Mouse (Mus musculus): ENCODE measurements around the gene Noxo1. TPM values are rescaled to one million over a fixed set of nuclear protein-coding genes. Genes with fewer than 3 reads are reported as not detected.

Noxo1 gene
- total and polyA plus RNA-seq, 3 experiments: 0.62 to 2.4 TPM; not detected in 1

DNA sequence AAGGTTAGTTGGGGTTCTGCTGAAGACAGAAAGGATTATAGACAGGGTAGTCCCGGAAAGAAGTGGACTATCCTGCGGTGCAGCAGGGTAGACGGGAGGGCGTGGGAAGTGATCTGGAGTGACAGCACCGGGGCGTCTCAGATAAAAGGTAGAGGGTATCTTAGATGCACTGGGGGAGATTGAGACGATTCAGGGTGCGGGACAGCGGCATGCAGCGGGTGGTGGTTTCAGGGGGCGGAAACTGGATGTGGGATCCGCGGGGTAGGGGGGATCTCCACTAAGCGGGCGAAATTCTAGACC lies 27.8 kb downstream of the Noxo1 start:
- Histone ChIP-seq H3K27me3 (ENCODE audit: control insufficient read depth in 1 of 2, insufficient read depth in 2 of 2, low read length in 2 of 2) (no peaks in the 10 kb centered on the region), H3K36me3 (ENCODE audit: control insufficient read depth in 1 of 2, insufficient read depth in 2 of 2, low read length in 2 of 2) (peaks cover 5 to 10% of the 10 kb centered on the region in 2 experiments; a peak in 2 of 4 replicates), H3K4me3 (ENCODE audit: control insufficient read depth in 1 of 2, insufficient read depth in 1 of 2, low read depth in 2 of 2, low read length in 2 of 2) (peak overlapping the region; percentile 70 to 85), H3K27ac (ENCODE audit: control insufficient read depth, low read depth, low read length) (peak overlapping the region; percentile 74), H3K79me2 (ENCODE audit: control insufficient read depth, insufficient read depth, low read length, poor library complexity) (peaks cover 43% of the 10 kb centered on the region), H3K9ac (ENCODE audit: control insufficient read depth, low read depth, low read length, poor library complexity, severe bottlenecking) (peak overlapping the region; percentile 79), H3K4me1 (ENCODE audit: control insufficient read depth in 1 of 2, insufficient read depth in 2 of 2, low read length in 2 of 2) (peaks cover 0 to 8% of the 10 kb centered on the region in 2 experiments; a peak in 3 of 4 replicates), H3K9me3 (replicated peaks; ENCODE audit: insufficient read depth, low read length) (no peaks in the 10 kb centered on the region)
- no peak for DNase-seq (ENCODE audit: low read depth, low spot score)
- TF ChIP-seq POLR2A (IDR thresholded peaks at IDR 0.05; ENCODE audit: control insufficient read depth in 1 of 2, insufficient read depth in 1 of 2, low read depth in 1 of 2, low read length in 2 of 2, poor library complexity in 1 of 2) (no peak), TAL1 (IDR thresholded peaks at IDR 0.05; ENCODE audit: low read length) (peak; percentile 12; the same call in 1 of the 2 replicates), MXI1 (IDR thresholded peaks at IDR 0.05; ENCODE audit: low read depth, low read length) (no peak), CHD2 (IDR thresholded peaks at IDR 0.05; ENCODE audit: low read length) (no peak), CTCF (IDR thresholded peaks at IDR 0.05 in 2 of 3, conservative IDR thresholded peaks at IDR 0.05 in 1 of 3; ENCODE audit: control insufficient read depth in 1 of 3, insufficient read depth in 1 of 3, low read depth in 2 of 3, low read length in 3 of 3, poor library complexity in 1 of 3, severe bottlenecking in 1 of 3) (no peak), EP300 (IDR thresholded peaks at IDR 0.05; ENCODE audit: low read depth in 1 of 2, low read length in 2 of 2) (peak in 1 of 2 experiments; percentile 28; a peak in 1 of 4 replicates), USF1 (IDR thresholded peaks at IDR 0.05; ENCODE audit: low read depth, low read length) (no peak)

GRCm38 (mm10) chr17:24724184-24724583 lies 28.1 kb downstream of the Noxo1 start, which contains the start of gene Ndufb10:
TSS of gene Ndufb10 (minus strand) at chr17:24724478.
- H3K9ac ChIP-seq (ENCODE audit: control insufficient read depth, low read depth, low read length, poor library complexity, severe bottlenecking): peak within 1 kb of the TSS; percentile 79
- peaks cover 0 to 7% of the 10 kb centered on the region in 2 experiments; a peak in 3 of 4 replicates for H3K4me1 ChIP-seq (ENCODE audit: control insufficient read depth in 1 of 2, insufficient read depth in 2 of 2, low read length in 2 of 2)
- DNase-seq (ENCODE audit: low read depth, low spot score): peak; percentile 95
- peak within 1 kb of the TSS; percentile 74 for H3K27ac ChIP-seq (ENCODE audit: control insufficient read depth, low read depth, low read length)
- H3K36me3 ChIP-seq (ENCODE audit: control insufficient read depth in 1 of 2, insufficient read depth in 2 of 2, low read length in 2 of 2): peaks cover 5 to 10% of the 10 kb centered on the region in 2 experiments; a peak in 2 of 4 replicates
- peaks cover 41% of the 10 kb centered on the region for H3K79me2 ChIP-seq (ENCODE audit: control insufficient read depth, insufficient read depth, low read length, poor library complexity)
- no peaks in the 10 kb centered on the region for H3K27me3 ChIP-seq (ENCODE audit: control insufficient read depth in 1 of 2, insufficient read depth in 2 of 2, low read length in 2 of 2)
- H3K4me3 ChIP-seq (ENCODE audit: control insufficient read depth in 1 of 2, insufficient read depth in 1 of 2, low read depth in 2 of 2, low read length in 2 of 2): peak within 1 kb of the TSS; percentile 70 to 85
- no peaks in the 10 kb centered on the region for H3K9me3 ChIP-seq (replicated peaks; ENCODE audit: insufficient read depth, low read length)
- TF ChIP-seq TBP (IDR thresholded peaks at IDR 0.05; ENCODE audit: low read depth, low read length) (peak; percentile 82), POLR2A (IDR thresholded peaks at IDR 0.05; ENCODE audit: control insufficient read depth in 1 of 2, insufficient read depth in 1 of 2, low read depth in 1 of 2, low read length in 2 of 2, poor library complexity in 1 of 2) (peak; percentile 73 to 96; a peak in 3 of 4 replicates), CHD2 (IDR thresholded peaks at IDR 0.05; ENCODE audit: low read length) (no peak), RAD21 (IDR thresholded peaks at IDR 0.05; ENCODE audit: low read depth, low read length) (no peak), POLR2AphosphoS5 (IDR thresholded peaks at IDR 0.05; ENCODE audit: borderline replicate concordance, low read depth, low read length) (no peak), SMC3 (IDR thresholded peaks at IDR 0.05; ENCODE audit: low read depth, low read length) (peak; percentile 32; the same call in 1 of the 2 replicates), BHLHE40 (IDR thresholded peaks at IDR 0.05; ENCODE audit: borderline replicate concordance, low read depth, low read length) (no peak), NELFE (IDR thresholded peaks at IDR 0.05; ENCODE audit: low read depth, low read length) (peak; percentile 94), MAX (IDR thresholded peaks at IDR 0.05; ENCODE audit: low read length) (peak; percentile 20), GABPA (IDR thresholded peaks at IDR 0.05; ENCODE audit: low read depth, low read length) (no peak), TCF12 (IDR thresholded peaks at IDR 0.05; ENCODE audit: low read depth, low read length) (0 out of 2 replicates have a peak, but pooled peaks have one; percentile 60), POLR2AphosphoS2 (IDR thresholded peaks at IDR 0.05; ENCODE audit: low read length) (peak; percentile 88), MYC (IDR thresholded peaks at IDR 0.05; ENCODE audit: low read depth, low read length) (0 out of 2 replicates have a peak, but pooled peaks have one; percentile 21), ZC3H11A (IDR thresholded peaks at IDR 0.05; ENCODE audit: low read depth, low read length) (no peak), ZKSCAN1 (IDR thresholded peaks at IDR 0.05; ENCODE audit: low read depth, low read length) (no peak), CTCF (IDR thresholded peaks at IDR 0.05 in 2 of 3, conservative IDR thresholded peaks at IDR 0.05 in 1 of 3; ENCODE audit: control insufficient read depth in 1 of 3, insufficient read depth in 1 of 3, low read depth in 2 of 3, low read length in 3 of 3, poor library complexity in 1 of 3, severe bottlenecking in 1 of 3) (peak; percentile 89 to 97 (median 93)), NRF1 (IDR thresholded peaks at IDR 0.05; ENCODE audit: insufficient read depth, low read depth, low read length, poor library complexity, severe bottlenecking) (peak; percentile 98), CHD1 (IDR thresholded peaks at IDR 0.05; ENCODE audit: low read depth, low read length) (no peak), E2F4 (IDR thresholded peaks at IDR 0.05; ENCODE audit: borderline replicate concordance, low read depth, low read length) (no peak), UBTF (IDR thresholded peaks at IDR 0.05; ENCODE audit: borderline replicate concordance, insufficient read depth, low read depth, low read length) (no peak), MXI1 (IDR thresholded peaks at IDR 0.05; ENCODE audit: low read depth, low read length) (peak; percentile 79; the same call in 1 of the 2 replicates), MYB (IDR thresholded peaks at IDR 0.05; ENCODE audit: low read depth, low read length) (no peak), MAFK (IDR thresholded peaks at IDR 0.05; ENCODE audit: borderline replicate concordance, low read depth, low read length) (no peak), USF2 (IDR thresholded peaks at IDR 0.05; ENCODE audit: borderline replicate concordance in 1 of 2, insufficient read depth in 1 of 2, low read depth in 1 of 2, low read length in 2 of 2) (no peak), ZNF384 (IDR thresholded peaks at IDR 0.05; ENCODE audit: low read depth, low read length) (no peak), MAZ (IDR thresholded peaks at IDR 0.05; ENCODE audit: low read depth, low read length) (no peak), KAT2A (conservative IDR thresholded peaks at IDR 0.05; ENCODE audit: low read depth, low read length) (no peak; the same call in 1 of the 2 replicates), USF1 (IDR thresholded peaks at IDR 0.05; ENCODE audit: low read depth, low read length) (no peak)

Measured in MEL (cell line).